Mouse (Mus musculus) MEL (cell line): ENCODE measurements at regions not wholly inside any gene's neighbourhood (a gene's known extent, or its start where the extent isn't known, plus 50 kb on each side); places are given as distances from the start of the nearest gene placed in this dataset.
A peak's percentile ranks its signal among the peaks of the same experiment; 100 is the strongest.

Source experiments
- DNase-seq: peaks from one replicate; pipeline ENCODE4 v3.0.0; 2011; ENCODE audit warnings: low read depth, low spot score
- H3K27ac ChIP-seq: 2 replicates; pipeline ENCODE4 v1.5.1; 2012; ENCODE audit warnings: low read depth, mild to moderate bottlenecking, control low read depth, low read length, moderate library complexity; ENCODE audit not compliant: control insufficient read depth
- H3K27me3 ChIP-seq, 2 experiments: fragments of 150-350 bp in 1 of 2; sonication (generic) in 1 of 2; 2 replicates each; pipeline ENCODE4 v1.6.1; 2012; ENCODE audit warnings: low read length in 2 of 2, mild to moderate bottlenecking in 2 of 2, improper control_type of control experiment in 1 of 2, moderate library complexity in 1 of 2; ENCODE audit not compliant: insufficient read depth in 2 of 2, control insufficient read depth in 1 of 2
- H3K36me3 ChIP-seq, 2 experiments: 2 replicates each; pipeline ENCODE4 v1.6.1; 2012 to 2014; ENCODE audit warnings: low read length in 2 of 2, improper control_type of control experiment in 1 of 2, inconsistent platforms in 1 of 2, mild to moderate bottlenecking in 1 of 2; ENCODE audit not compliant: insufficient read depth in 2 of 2, control insufficient read depth in 1 of 2
- H3K4me1 ChIP-seq, 2 experiments: fragments of 150-350 bp in 1 of 2; sonication (generic) in 1 of 2; 2 replicates each; pipeline ENCODE4 v1.6.1; 2012; ENCODE audit warnings: low read length in 2 of 2, improper control_type of control experiment in 1 of 2, mild to moderate bottlenecking in 1 of 2; ENCODE audit not compliant: insufficient read depth in 2 of 2, control insufficient read depth in 1 of 2
- H3K4me3 ChIP-seq, 2 experiments: fragments of 150-350 bp in 1 of 2; sonication (generic) in 1 of 2; 2 replicates each; pipeline ENCODE4 v1.5.1; 2012; ENCODE audit warnings: low read depth in 2 of 2, low read length in 2 of 2, mild to moderate bottlenecking in 2 of 2, moderate library complexity in 2 of 2, control low read depth in 1 of 2, improper control_type of control experiment in 1 of 2; ENCODE audit not compliant: control insufficient read depth in 1 of 2, insufficient read depth in 1 of 2
- H3K79me2 ChIP-seq: 2 replicates; pipeline ENCODE4 v1.6.1; 2012; ENCODE audit warnings: mild to moderate bottlenecking, low read length, moderate library complexity; ENCODE audit not compliant: control insufficient read depth, poor library complexity, insufficient read depth
- H3K9ac ChIP-seq: 2 replicates; pipeline ENCODE4 v1.6.1; 2012; ENCODE audit warnings: low read depth, mild to moderate bottlenecking, control low read depth, low read length, moderate library complexity; ENCODE audit not compliant: control insufficient read depth, poor library complexity, severe bottlenecking
- H3K9me3 ChIP-seq: fragments of 150-350 bp; sonication (generic); replicated peaks from 2 replicates; pipeline ENCODE4 v1.6.1; 2012; ENCODE audit warnings: mild to moderate bottlenecking, low read length, improper control_type of control experiment, moderate library complexity; ENCODE audit not compliant: insufficient read depth
- CHD1 ChIP-seq: IDR thresholded peaks from 2 replicates; pipeline ENCODE4 v1.6.1; 2012; ENCODE audit warnings: low read depth, mild to moderate bottlenecking, inconsistent platforms, low read length, improper control_type of control experiment
- CTCF ChIP-seq, 3 experiments: IDR thresholded peaks in 2 of 3; conservative IDR thresholded peaks in 1 of 3; 2 replicates each; pipeline ENCODE4 v1.5.1; 2011 to 2012; ENCODE audit warnings: low read length in 3 of 3, low read depth in 2 of 3, mild to moderate bottlenecking in 2 of 3, improper control_type of control experiment in 1 of 3, inconsistent platforms in 1 of 3, mixed read lengths in 1 of 3, moderate library complexity in 1 of 3; ENCODE audit not compliant: control insufficient read depth in 1 of 3, insufficient read depth in 1 of 3, poor library complexity in 1 of 3, severe bottlenecking in 1 of 3
- EP300 ChIP-seq, 2 experiments: IDR thresholded peaks; 2 replicates each; pipeline ENCODE4 v1.6.1; 2011; ENCODE audit warnings: improper control_type of control experiment in 2 of 2, low read length in 2 of 2, low read depth in 1 of 2, mild to moderate bottlenecking in 1 of 2
- GATA1 ChIP-seq: IDR thresholded peaks from 2 replicates; pipeline ENCODE4 v1.6.1; 2011; ENCODE audit warnings: low read depth, low read length, improper control_type of control experiment
- HCFC1 ChIP-seq: IDR thresholded peaks from 2 replicates; pipeline ENCODE4 v1.6.1; 2012; ENCODE audit warnings: low read depth, mild to moderate bottlenecking, inconsistent platforms, low read length, improper control_type of control experiment, moderate library complexity
- JUND ChIP-seq: IDR thresholded peaks from 2 replicates; pipeline ENCODE4 v1.6.1; 2011; ENCODE audit warnings: low read depth, mild to moderate bottlenecking, improper control_type of control experiment, low read length
- MAFK ChIP-seq: IDR thresholded peaks from 2 replicates; pipeline ENCODE4 v1.6.1; 2011; ENCODE audit warnings: low read depth, mild to moderate bottlenecking, low read length, improper control_type of control experiment, borderline replicate concordance
- MEF2A ChIP-seq: IDR thresholded peaks from 2 replicates; pipeline ENCODE4 v1.6.1; 2014; ENCODE audit warnings: low read depth, mild to moderate bottlenecking, inconsistent platforms, low read length, improper control_type of control experiment; ENCODE audit not compliant: poor library complexity, insufficient replicate concordance, severe bottlenecking; ENCODE audit errors: extremely low read depth
- MYC ChIP-seq: IDR thresholded peaks from 2 replicates; pipeline ENCODE4 v1.6.1; 2011; ENCODE audit warnings: low read depth, mild to moderate bottlenecking, low read length, improper control_type of control experiment, moderate library complexity
- RAD21 ChIP-seq: IDR thresholded peaks from 2 replicates; pipeline ENCODE4 v1.6.1; 2011; ENCODE audit warnings: mild to moderate bottlenecking, low read depth, low read length, improper control_type of control experiment
- RCOR1 ChIP-seq: IDR thresholded peaks from 2 replicates; pipeline ENCODE4 v1.6.1; 2012; ENCODE audit warnings: low read depth, mild to moderate bottlenecking, inconsistent platforms, low read length, improper control_type of control experiment
- SIN3A ChIP-seq: IDR thresholded peaks from 2 replicates; pipeline ENCODE4 v1.6.1; 2012; ENCODE audit warnings: low read length, improper control_type of control experiment, inconsistent platforms
- SMC3 ChIP-seq: IDR thresholded peaks from 2 replicates; pipeline ENCODE4 v1.6.1; 2011; ENCODE audit warnings: low read depth, low read length, improper control_type of control experiment
- USF2 ChIP-seq, 2 experiments: IDR thresholded peaks; 2 replicates each; pipeline ENCODE4 v1.6.1; 2011 to 2012; ENCODE audit warnings: improper control_type of control experiment in 2 of 2, low read length in 2 of 2, borderline replicate concordance in 1 of 2, inconsistent platforms in 1 of 2, low read depth in 1 of 2, mild to moderate bottlenecking in 1 of 2; ENCODE audit not compliant: insufficient read depth in 1 of 2
- ZC3H11A ChIP-seq: IDR thresholded peaks from 2 replicates; pipeline ENCODE4 v1.6.1; 2012; ENCODE audit warnings: low read depth, mild to moderate bottlenecking, inconsistent platforms, low read length, improper control_type of control experiment
- ZNF384 ChIP-seq: IDR thresholded peaks from 2 replicates; pipeline ENCODE4 v1.6.1; 2012; ENCODE audit warnings: low read depth, mild to moderate bottlenecking, inconsistent platforms, low read length, improper control_type of control experiment

DNA sequence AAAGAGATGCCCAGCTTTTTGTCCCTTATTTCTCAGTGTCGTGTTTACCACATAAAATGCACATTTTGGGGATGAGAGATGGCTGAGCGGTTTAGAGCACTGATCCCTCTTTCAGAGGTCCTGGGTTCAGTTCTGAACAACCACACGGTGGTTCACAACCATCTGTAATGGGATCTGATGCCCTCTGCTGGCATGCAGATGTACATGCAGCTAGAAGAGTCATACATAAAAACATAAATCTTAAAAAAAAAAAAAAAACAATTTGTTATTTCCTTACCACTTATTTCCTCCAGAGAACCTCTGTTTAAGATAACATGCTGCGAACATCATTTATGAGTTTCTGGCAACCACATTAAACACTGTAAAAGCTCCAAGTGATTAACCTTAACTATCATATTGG lies 149.0 kb upstream of the Slco3a1 start:
- Histone ChIP-seq H3K36me3 (no peaks in the 10 kb centered on the region), H3K4me1 (no peaks in the 10 kb centered on the region)
- no peak for TF ChIP-seq MEF2A
- no peak for TF ChIP-seq MYC
- peak; percentile 36 to 60 (median 43); a peak in 5 of 6 replicates for TF ChIP-seq CTCF (IDR thresholded peaks at IDR 0.05 in 2 of 3, conservative IDR thresholded peaks at IDR 0.05 in 1 of 3; ENCODE audit: control insufficient read depth in 1 of 3, insufficient read depth in 1 of 3, low read depth in 2 of 3, low read length in 3 of 3, poor library complexity in 1 of 3, severe bottlenecking in 1 of 3)
- peak; percentile 72 for TF ChIP-seq SMC3
- peak; percentile 74 for TF ChIP-seq ZNF384
- TF ChIP-seq EP300 (IDR thresholded peaks at IDR 0.05; ENCODE audit: low read depth in 1 of 2, low read length in 2 of 2) = no peak
- TF ChIP-seq RAD21 = peak; percentile 59
- TF ChIP-seq JUND = no peak
- peak; percentile 50 for TF ChIP-seq ZC3H11A

DNA sequence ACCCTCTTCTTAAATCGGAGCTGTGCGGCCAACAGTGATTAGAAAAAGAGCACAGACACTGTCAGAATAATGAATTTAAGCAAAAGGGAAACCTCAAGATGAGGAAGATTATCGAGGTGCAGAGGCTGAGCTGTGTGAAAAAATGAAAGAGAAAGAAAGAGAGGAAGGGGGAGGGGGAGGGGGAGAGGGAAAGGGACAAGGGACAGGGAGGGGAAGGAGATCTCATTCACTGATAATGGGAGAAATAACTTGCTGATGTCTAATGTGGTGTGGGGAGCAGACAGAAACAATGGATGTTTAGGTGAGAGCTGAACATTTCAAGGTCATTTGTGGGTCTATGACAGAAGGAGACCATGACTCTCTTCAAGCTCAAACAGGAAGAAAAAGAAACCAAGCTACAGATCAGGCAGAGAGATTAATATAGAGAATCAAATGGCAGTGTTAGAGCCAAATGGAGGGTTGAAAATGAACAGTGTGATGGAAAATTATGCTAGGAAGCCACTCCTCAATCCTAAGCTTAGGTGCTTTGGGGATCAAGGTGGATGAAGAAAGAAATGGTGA lies 143.3 kb upstream of the Slco3a1 start:
- no peaks in the 10 kb centered on the region for H3K9me3 ChIP-seq
- no peak for TF ChIP-seq MEF2A
- TF ChIP-seq USF2 (IDR thresholded peaks at IDR 0.05; ENCODE audit: borderline replicate concordance in 1 of 2, insufficient read depth in 1 of 2, low read depth in 1 of 2, low read length in 2 of 2) = no peak
- TF ChIP-seq MAFK = no peak
- no peak for TF ChIP-seq HCFC1
- TF ChIP-seq GATA1 = no peak
- no peak for TF ChIP-seq SIN3A
- TF ChIP-seq CHD1 = no peak
- no peak for TF ChIP-seq RCOR1
- TF ChIP-seq, all 39 proteins: peak for 0
- Histone ChIP-seq H3K27ac (no peak overlapping the region), H3K4me1 (no peaks in the 10 kb centered on the region), H3K79me2 (no peaks in the 10 kb centered on the region), H3K4me3 (no peak overlapping the region; a peak in 1 of 4 replicates), H3K36me3 (no peaks in the 10 kb centered on the region), H3K27me3 (no peaks in the 10 kb centered on the region), H3K9ac (no peak overlapping the region)
- no peak for DNase-seq

More for the DNA sequence above, 149.0 kb upstream of the Slco3a1 start:
- no peak overlapping the region for H3K4me3 ChIP-seq
- no peaks in the 10 kb centered on the region for H3K9me3 ChIP-seq
- H3K27ac ChIP-seq = no peak overlapping the region
- no peaks in the 10 kb centered on the region for H3K27me3 ChIP-seq
- H3K79me2 ChIP-seq = no peaks in the 10 kb centered on the region
- H3K9ac ChIP-seq = no peak overlapping the region
- DNase-seq = peak; percentile 6
